ENCODE assay signal across 11 mouse cellular contexts in genomic region chr6:94620801-94621301, GRCm38 (mm10).
A peak's percentile ranks its signal among the peaks of the same experiment; 100 is the strongest.
DNase-seq lines count a peak whose midpoint lies in the region; ATAC-seq lines count a peak whose summit lies in the region.
"Had no signal": no experiment of that assay in that cellular context is flagged by ENCODE, and none has a peak within 500 bp of the region (broad histone marks: within the 10 kb centered on the region; RNA-seq: fewer than 3 reads in every experiment).

No protein-coding gene starts in this region.

- DNase-seq in adrenal gland, adult 2 months: peak; percentile 61
- DNase-seq in adrenal gland, postnatal 4 days (ENCODE audit: low spot score in 2 of 2): no peak
- DNase-seq in ovary, adult 18-20 months (ENCODE audit: low spot score): peak; percentile 68
- no peak for DNase-seq in ovary, postnatal 10 days (ENCODE audit: low spot score)
- DNase-seq in testis, postnatal 14 days (ENCODE audit: low spot score): peak; percentile 73
- DNase-seq in kidney, postnatal 36 days: no peak
- DNase-seq in right cerebral cortex, postnatal 10 days (ENCODE audit: low spot score in 2 of 2): no peak
- DNase-seq: lung, postnatal 14 days had no signal

- peaks cover 83% of the 10 kb centered on the region for H3K36me3 ChIP-seq in heart, embryonic 14.5 days (ENCODE audit: control insufficient read depth, insufficient read depth, low read length)

- H3K27me3 ChIP-seq in heart, embryonic 14.5 days (ENCODE audit: control insufficient read depth, insufficient read depth, low read length): no peaks in the 10 kb centered on the region
- H3K27me3 ChIP-seq: forebrain, embryonic 15.5 days had no signal

- WGBS in heart, embryonic 14.5 days: 64% methylated on average over 9 of the region's 9 CpGs

- H3K4me2 ChIP-seq in heart, embryonic 14.5 days (ENCODE audit: low read length): no peak overlapping the region
- H3K4me2 ChIP-seq: forebrain, embryonic 15.5 days; limb, embryonic 12.5 days had no signal

- no peak overlapping the region for H3K4me3 ChIP-seq in heart, embryonic 14.5 days (ENCODE audit: control insufficient read depth in 1 of 2, insufficient read depth in 1 of 2, low read depth in 1 of 2, low read length in 2 of 2)
- H3K4me3 ChIP-seq: forebrain, embryonic 15.5 days; limb, embryonic 12.5 days had no signal

- H3K4me1 ChIP-seq in heart, embryonic 14.5 days (ENCODE audit: control insufficient read depth in 2 of 2, insufficient read depth in 2 of 2, low read length in 2 of 2): peaks cover 12 to 29% of the 10 kb centered on the region in 2 experiments

- no peaks in the 10 kb centered on the region for H3K9me3 ChIP-seq in heart, embryonic 14.5 days (ENCODE audit: control insufficient read depth, low read length)
- H3K9me3 ChIP-seq: forebrain, embryonic 15.5 days; limb, embryonic 12.5 days had no signal

- 0 out of 2 replicates have a peak overlapping the region, but pooled peaks have one; percentile 6 for H3K9ac ChIP-seq in heart, embryonic 14.5 days (ENCODE audit: low read length)
- H3K9ac ChIP-seq: forebrain, embryonic 15.5 days; limb, embryonic 12.5 days had no signal

- no peak for ATAC-seq in heart, embryonic 14.5 days (ENCODE audit: insufficient number of reproducible peaks, insufficient read depth, low FRiP score, low read depth)
- ATAC-seq: forebrain, embryonic 15.5 days had no signal

- H3K27ac ChIP-seq in heart, embryonic 14.5 days (replicated peaks in 1 of 2; ENCODE audit: control insufficient read depth in 1 of 2, insufficient read depth in 1 of 2, low read depth in 2 of 2, low read length in 2 of 2): peak overlapping the region; percentile 9 to 15; a peak in 1 of 4 replicates
- H3K27ac ChIP-seq: forebrain, embryonic 15.5 days; limb, embryonic 12.5 days had no signal

Comparison
In these comparisons a context has a peak if more than half of its experiments do, and no peak if none do; other contexts are left out.
1. DNase-seq: peak in adrenal gland, adult 2 months (single experiment), ovary, adult 18-20 months (single experiment) and testis, postnatal 14 days (single experiment); none in adrenal gland, postnatal 4 days (0 of 2), ovary, postnatal 10 days (single experiment), kidney, postnatal 36 days (0 of 2) and right cerebral cortex, postnatal 10 days (0 of 2).